Mouse (Mus musculus): Measurements from ENCODE around the gene Egfl6.
"Not testable (repeated sequence)": the region's sequence is repeated elsewhere in the genome, so short reads cannot be mapped to it uniquely, and the experiment has no call there.

Gene Egfl6

GRCm38 (mm10) chrX:166516631-166517030, 68.9 kb downstream of the Egfl6 start:
- DNase-seq (ENCODE audit: low spot score), result no peak

GRCm38 (mm10) chrX:166515923-166516322, 69.6 kb downstream of the Egfl6 start:
- no peak for DNase-seq (ENCODE audit: low spot score)

GRCm38 (mm10) chrX:166514035-166514434, 71.5 kb downstream of the Egfl6 start:
- not testable (repeated sequence) for DNase-seq (ENCODE audit: low spot score)

GRCm38 (mm10) chrX:166512071-166512470, 73.4 kb downstream of the Egfl6 start:
- no peak for DNase-seq (ENCODE audit: low spot score)

- no peak for DNase-seq (ENCODE audit: low spot score)
Measured at GRCm38 (mm10) chrX:166511107-166511506, 74.4 kb downstream of the Egfl6 start.

- peak; percentile 45 for DNase-seq (ENCODE audit: low spot score)
Measured at GRCm38 (mm10) chrX:166509761-166510738, 75.5 kb downstream of the Egfl6 start.

GRCm38 (mm10) chrX:166504421-166504820, 81.1 kb downstream of the Egfl6 start:
- no peak for DNase-seq (ENCODE audit: low spot score)

GRCm38 (mm10) chrX:166499496-166500190, 85.9 kb downstream of the Egfl6 start:
- no peak for DNase-seq (ENCODE audit: low spot score)

GRCm38 (mm10) chrX:166497771-166498170, 87.7 kb downstream of the Egfl6 start:
- DNase-seq (ENCODE audit: low spot score), result no peak

GRCm38 (mm10) chrX:166495052-166495451, 90.5 kb downstream of the Egfl6 start:
- no peak for DNase-seq (ENCODE audit: low spot score)

- DNase-seq (ENCODE audit: low spot score), result peak; percentile 70
Measured at GRCm38 (mm10) chrX:166479365-166479983, 106.0 kb downstream of the Egfl6 start, which contains the start of gene Rab9. Gene Rab9 (minus strand): TSS chrX:166479867.

GRCm38 (mm10) chrX:166478631-166479364, 106.7 kb downstream of the Egfl6 start:
- no peak for DNase-seq (ENCODE audit: low spot score)

GRCm38 (mm10) chrX:166477393-166477792, 108.1 kb downstream of the Egfl6 start:
- no peak for DNase-seq (ENCODE audit: low spot score)
